14 mouse cellular contexts compared by ENCODE assay signal in the genomic region with DNA sequence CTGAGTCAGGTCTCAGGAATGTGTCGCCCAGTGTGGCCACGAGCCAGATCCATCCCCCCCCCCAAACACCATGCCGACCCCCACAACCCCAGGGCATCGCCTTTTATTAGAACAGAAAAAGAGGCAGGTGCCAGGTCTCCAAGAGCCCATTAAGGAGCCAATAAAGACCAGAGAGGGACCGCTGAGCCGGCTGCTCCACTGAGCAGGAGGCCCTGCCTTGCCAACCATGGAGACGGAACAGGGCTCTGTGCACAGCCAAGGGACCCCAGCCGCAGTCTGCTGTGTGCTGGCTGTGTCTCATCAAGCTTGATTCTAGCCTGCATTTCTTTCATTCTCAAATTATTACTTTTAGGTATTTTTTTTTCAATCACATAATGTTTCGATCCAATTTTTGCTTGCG.
"Had no signal": no experiment of that assay in that cellular context is flagged by ENCODE, and none has a peak within 500 bp of the region (broad histone marks: within the 10 kb centered on the region; RNA-seq: fewer than 3 reads in every experiment).

No protein-coding gene starts in this region.

- H3K36me3 ChIP-seq: midbrain, embryonic 10.5 days; midbrain, embryonic 12.5 days; neural tube, embryonic 12.5 days; stomach, embryonic 15.5 days had no signal

- H3K4me1 ChIP-seq: midbrain, embryonic 12.5 days; neural tube, embryonic 12.5 days; stomach, embryonic 15.5 days had no signal

- H3K4me2 ChIP-seq: lung, embryonic 14.5 days; midbrain, embryonic 12.5 days; neural tube, embryonic 12.5 days; stomach, embryonic 15.5 days had no signal

- H3K9me3 ChIP-seq: midbrain, embryonic 10.5 days; midbrain, embryonic 12.5 days; neural tube, embryonic 12.5 days; stomach, embryonic 15.5 days had no signal

- ATAC-seq: midbrain, embryonic 16.5 days had no signal

- H3K4me3 ChIP-seq: midbrain, embryonic 10.5 days; midbrain, embryonic 12.5 days; neural tube, embryonic 12.5 days; stomach, embryonic 15.5 days had no signal

- DNase-seq: lung, embryonic 14.5 days; lung, postnatal 10 days; lung, postnatal 4 days; midbrain, embryonic 14.5 days; right cerebral cortex, postnatal 14 days; thymus, adult 2 months; thymus, postnatal 25 days; thymus, postnatal 4 days had no signal

- H3K27me3 ChIP-seq: stomach, embryonic 15.5 days had no signal

- H3K9ac ChIP-seq: lung, embryonic 14.5 days; midbrain, embryonic 12.5 days; neural tube, embryonic 12.5 days; stomach, embryonic 15.5 days had no signal

- H3K27ac ChIP-seq: midbrain, embryonic 10.5 days; midbrain, embryonic 12.5 days; neural tube, embryonic 12.5 days; stomach, embryonic 15.5 days; stomach, postnatal 0 days had no signal
